Mouse (Mus musculus) heart, postnatal 0 days (tissue): ENCODE results near the gene Speer4f2. TPM values are rescaled to one million over a fixed set of nuclear protein-coding genes. Genes with fewer than 3 reads are reported as not detected.

Source experiments
- ATAC-seq: fragments of 200-750 bp; cut with Nextera tagmentation; 2 replicates; pipeline ENCODE4 v1.8.0; 2017; ENCODE audit warnings: low read depth, moderate number of reproducible peaks, moderate library complexity; ENCODE audit not compliant: insufficient read depth
- DNase-seq: peaks from one replicate; pipeline ENCODE4 v3.0.0-alpha.2; 2016; ENCODE audit warnings: low spot score
- H3K27ac ChIP-seq: fragments of 300-500 bp; sonication (generic); 2 replicates; pipeline ENCODE4 v1.5.1; 2014; ENCODE audit warnings: low read depth, mild to moderate bottlenecking
- H3K27me3 ChIP-seq: fragments of 300-500 bp; sonication (generic); 2 replicates; pipeline ENCODE4 v1.6.1; 2014; ENCODE audit warnings: low read length, mixed read lengths; ENCODE audit not compliant: control insufficient read depth, insufficient read depth
- H3K36me3 ChIP-seq: fragments of 300-500 bp; sonication (generic); replicated peaks from 2 replicates; pipeline ENCODE4 v1.6.1; 2014; ENCODE audit warnings: low read length, mixed read lengths; ENCODE audit not compliant: control insufficient read depth, insufficient read depth
- H3K4me1 ChIP-seq: fragments of 300-500 bp; sonication (generic); 2 replicates; pipeline ENCODE4 v1.6.1; 2014; ENCODE audit warnings: antibody characterized with exemption; ENCODE audit not compliant: control insufficient read depth, insufficient read depth
- H3K4me2 ChIP-seq: fragments of 300-500 bp; sonication (generic); 2 replicates; pipeline ENCODE4 v1.6.1; 2014; ENCODE audit warnings: low read depth, mild to moderate bottlenecking, low read length, moderate library complexity
- H3K4me3 ChIP-seq: fragments of 300-500 bp; sonication (generic); 2 replicates; pipeline ENCODE4 v1.5.1; 2014; ENCODE audit warnings: low read depth, low read length
- H3K9ac ChIP-seq: fragments of 300-500 bp; sonication (generic); replicated peaks from 2 replicates; pipeline ENCODE4 v1.6.1; 2014; ENCODE audit warnings: low read depth, low read length, mixed read lengths
- H3K9me3 ChIP-seq: fragments of 300-500 bp; sonication (generic); replicated peaks from 2 replicates; pipeline ENCODE4 v1.6.1; 2016; ENCODE audit warnings: low read length; ENCODE audit not compliant: control insufficient read depth
- CTCF ChIP-seq: IDR thresholded peaks from 2 replicates; pipeline ENCODE4 v1.5.1; 2016; ENCODE audit warnings: antibody characterized with exemption, control low read depth, low read depth
- EP300 ChIP-seq: IDR thresholded peaks from 2 replicates; pipeline ENCODE4 v1.6.1; 2016; ENCODE audit warnings: antibody characterized with exemption, low read depth
- WGBS: fragments of 180-500 bp; shearing (Covaris S2); extraction: QIAGEN DNeasy Blood & Tissue Kit; methylation state at CpG from one replicate; pipeline ENCODE4 v1.1.7; 2014; 5-methylcytosine and 5-hydroxymethylcytosine counted together
- polyA plus RNA-seq: library from polyadenylated mRNA; unstranded; fragments of >200 nt; fragmentation: Nextera tagmentation; extraction: Ambion mirVana; gene quantifications from 2 replicates; pipeline ENCODE4 v1.2.1, GENCODE M21; 2015
- total RNA-seq: library from RNA; depleted of rRNA; stranded (reverse); fragments of >200 nt; gene quantifications from 2 replicates; pipeline ENCODE4 v1.2.3, GENCODE M21; 2014; ENCODE audit warnings: low replicate concordance

The Speer4f2 gene
- total and polyA plus RNA-seq, 2 experiments from 2014 or later: not detected

GRCm38 (mm10) chr5:17408924-17409660, 36.1 kb downstream of the Speer4f2 start:
- ATAC-seq (no peak), DNase-seq (no peak)
- TF ChIP-seq EP300: no peak
- no peak for TF ChIP-seq CTCF
- Histone ChIP-seq H3K36me3 (no peaks in the 10 kb centered on the region), H3K9ac (no peak overlapping the region), H3K27me3 (no peaks in the 10 kb centered on the region), H3K4me3 (no peak overlapping the region), H3K4me2 (no peak overlapping the region), H3K27ac (no peak overlapping the region), H3K4me1 (no peaks in the 10 kb centered on the region), H3K9me3 (no peaks in the 10 kb centered on the region)
- WGBS: 51% methylated on average over 4 of the region's 4 CpGs

GRCm38 (mm10) chr5:17417201-17417600, 44.2 kb downstream of the Speer4f2 start:
- DNase-seq (no peak), ATAC-seq (no peak)
- TF ChIP-seq CTCF: no peak
- no peak for TF ChIP-seq EP300
- H3K27ac ChIP-seq: no peak overlapping the region
- no peaks in the 10 kb centered on the region for H3K36me3 ChIP-seq
- WGBS: 63% methylated on average over 2 of the region's 2 CpGs
- H3K9ac ChIP-seq: no peak overlapping the region
- no peaks in the 10 kb centered on the region for H3K9me3 ChIP-seq
- H3K4me2 ChIP-seq: no peak overlapping the region
- H3K27me3 ChIP-seq: no peaks in the 10 kb centered on the region
- no peak overlapping the region for H3K4me3 ChIP-seq
- no peaks in the 10 kb centered on the region for H3K4me1 ChIP-seq

- H3K9me3 ChIP-seq: no peaks in the 10 kb centered on the region
- TF ChIP-seq CTCF: no peak
- TF ChIP-seq EP300: no peak
- no peaks in the 10 kb centered on the region for H3K36me3 ChIP-seq
- ATAC-seq (no peak), DNase-seq (no peak)
- H3K4me3 ChIP-seq: no peak overlapping the region
- WGBS: 84% methylated on average over 1 of the region's 1 CpGs
- H3K9ac ChIP-seq: no peak overlapping the region
- H3K4me2 ChIP-seq: no peak overlapping the region
- H3K27ac ChIP-seq: no peak overlapping the region
- no peaks in the 10 kb centered on the region for H3K27me3 ChIP-seq
- H3K4me1 ChIP-seq: no peaks in the 10 kb centered on the region
Observed at GRCm38 (mm10) chr5:17419215-17419820, 46.3 kb downstream of the Speer4f2 start.

- Histone ChIP-seq H3K9me3 (no peaks in the 10 kb centered on the region), H3K27ac (no peak overlapping the region), H3K36me3 (no peaks in the 10 kb centered on the region), H3K4me1 (no peaks in the 10 kb centered on the region), H3K27me3 (no peaks in the 10 kb centered on the region), H3K4me3 (no peak overlapping the region), H3K9ac (no peak overlapping the region), H3K4me2 (no peak overlapping the region)
- DNase-seq: no peak
- ATAC-seq: no peak
- TF ChIP-seq EP300 (no peak), CTCF (no peak)
Observed at GRCm38 (mm10) chr5:17419921-17420320, 46.9 kb downstream of the Speer4f2 start.

DNA sequence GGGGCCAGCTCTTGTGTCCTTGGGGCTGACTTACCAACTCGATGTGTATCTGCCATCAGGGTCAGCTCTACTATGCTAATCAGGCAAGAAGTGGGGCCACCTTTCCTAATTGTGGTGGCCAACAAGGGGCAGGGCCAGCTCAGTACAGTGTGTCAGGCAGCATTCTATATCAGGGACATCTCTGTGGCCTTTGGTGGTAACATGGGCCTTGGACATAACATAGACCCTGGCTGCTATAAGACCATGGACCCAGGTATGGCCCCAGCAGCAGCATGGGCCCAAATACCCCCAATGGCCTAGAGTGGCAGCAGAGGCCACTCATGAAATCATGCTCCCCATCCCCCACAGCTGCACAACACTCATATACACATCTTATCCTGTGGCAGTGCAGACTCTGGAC, 49.2 kb downstream of the Speer4f2 start:
- no peaks in the 10 kb centered on the region for H3K9me3 ChIP-seq
- no peak for DNase-seq
- H3K36me3 ChIP-seq: no peaks in the 10 kb centered on the region
- no peaks in the 10 kb centered on the region for H3K27me3 ChIP-seq
- no peak overlapping the region for H3K9ac ChIP-seq
- 67% methylated on average over 1 of the region's 1 CpGs for WGBS
- H3K27ac ChIP-seq: no peak overlapping the region
- H3K4me3 ChIP-seq: no peak overlapping the region
- H3K4me2 ChIP-seq: no peak overlapping the region
- H3K4me1 ChIP-seq: no peaks in the 10 kb centered on the region
- no peak for ATAC-seq
- TF ChIP-seq EP300: no peak
- TF ChIP-seq CTCF: no peak
